Mouse (Mus musculus) lung, adult 2 months (tissue): ENCODE results near the gene Otud7a. TPM values are rescaled to one million over a fixed set of nuclear protein-coding genes. Genes with fewer than 3 reads are reported as not detected.

ENCODE experiments used
- DNase-seq: peaks from one replicate; pipeline ENCODE4 v3.0.0; 2022
- H3K4me1 ChIP-seq: fragments of 200-500 bp; 2 replicates; pipeline ENCODE4 v1.6.1; 2011; ENCODE audit warnings: low read length; ENCODE audit not compliant: control insufficient read depth, insufficient read depth
- H3K4me3 ChIP-seq: fragments of 200-500 bp; replicated peaks from 2 replicates; pipeline ENCODE3; 2011; ENCODE audit warnings: low read depth, mild to moderate bottlenecking, control low read depth, low read length; ENCODE audit errors: extremely low read depth
- CTCF ChIP-seq: fragments of 200-500 bp; IDR thresholded peaks from 2 replicates; pipeline ENCODE4 v1.5.1; 2011; ENCODE audit warnings: mild to moderate bottlenecking, low read length, control low read depth; ENCODE audit not compliant: insufficient read depth
- POLR2A ChIP-seq: fragments of 200-500 bp; IDR thresholded peaks from 2 replicates; pipeline ENCODE4 v1.6.1; 2011; ENCODE audit warnings: low read depth, mild to moderate bottlenecking, control low read depth, low read length, borderline replicate concordance; ENCODE audit errors: extremely low read depth
- WGBS: fragments of 180-500 bp; shearing (Covaris S2); methylation state at CpG from one replicate; pipeline ENCODE4 v1.1.7; 2018; 5-methylcytosine and 5-hydroxymethylcytosine counted together
- polyA plus RNA-seq: library from polyadenylated mRNA; depleted of rRNA; stranded (reverse); fragments of >200 nt; gene quantifications from 2 replicates; pipeline ENCODE4 v1.2.3, GENCODE M21; 2012

Gene Otud7a
- polyA plus RNA-seq, 1 experiment, result 0.12 TPM

- Histone ChIP-seq H3K4me3 (no peak overlapping the region), H3K4me1 (no peaks in the 10 kb centered on the region)
- no peak for DNase-seq
- TF ChIP-seq CTCF (no peak), POLR2A (no peak)
- 65% methylated on average over 1 of the region's 1 CpGs for WGBS
Measured at GRCm38 (mm10) chr7:63554457-63554856, 109.9 kb downstream of the Otud7a start.

- WGBS, result 55% methylated on average over 5 of the region's 5 CpGs
- no peak overlapping the region for H3K4me3 ChIP-seq
- no peak for DNase-seq
- TF ChIP-seq CTCF (no peak), POLR2A (no peak)
- H3K4me1 ChIP-seq, result no peaks in the 10 kb centered on the region
Measured at GRCm38 (mm10) chr7:63556324-63556723, 111.8 kb downstream of the Otud7a start.

GRCm38 (mm10) chr7:63558918-63559317, 114.4 kb downstream of the Otud7a start:
- WGBS, result 81% methylated on average over 3 of the region's 3 CpGs
- no peak for TF ChIP-seq POLR2A
- no peak for TF ChIP-seq CTCF

DNA sequence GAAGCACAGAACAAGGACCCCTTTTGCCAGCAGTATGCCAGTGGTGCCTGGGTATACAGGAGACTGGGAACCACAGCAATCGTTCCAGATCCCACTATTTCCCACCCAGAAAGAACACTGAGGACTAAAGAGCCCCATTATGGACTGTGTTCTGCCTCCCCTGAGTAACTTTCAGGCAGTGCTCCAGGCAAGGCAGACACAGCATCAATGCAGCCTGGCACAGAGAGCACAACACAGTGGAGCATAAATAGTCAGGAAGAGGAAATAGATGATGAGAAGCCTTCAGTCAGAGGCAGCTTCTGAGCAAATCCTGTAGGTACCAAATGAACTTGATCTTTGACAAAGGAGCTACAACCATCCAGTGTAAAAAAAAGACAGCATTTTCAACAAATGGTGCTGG, 115.1 kb downstream of the Otud7a start:
- WGBS, result 60% methylated on average over 1 of the region's 1 CpGs
- no peak for DNase-seq
- TF ChIP-seq CTCF (no peak), POLR2A (no peak)
- Histone ChIP-seq H3K4me3 (no peak overlapping the region), H3K4me1 (no peaks in the 10 kb centered on the region)

More at GRCm38 (mm10) chr7:63558918-63559317, 114.4 kb downstream of the Otud7a start:
- Histone ChIP-seq H3K4me1 (no peaks in the 10 kb centered on the region), H3K4me3 (no peak overlapping the region)
- no peak for DNase-seq

- TF ChIP-seq POLR2A (no peak), CTCF (no peak)
- 71% methylated on average over 2 of the region's 2 CpGs for WGBS
- DNase-seq, result no peak
- no peaks in the 10 kb centered on the region for H3K4me1 ChIP-seq
- H3K4me3 ChIP-seq, result no peak overlapping the region
Measured at GRCm38 (mm10) chr7:63583310-63583709, 138.8 kb downstream of the Otud7a start.

DNA sequence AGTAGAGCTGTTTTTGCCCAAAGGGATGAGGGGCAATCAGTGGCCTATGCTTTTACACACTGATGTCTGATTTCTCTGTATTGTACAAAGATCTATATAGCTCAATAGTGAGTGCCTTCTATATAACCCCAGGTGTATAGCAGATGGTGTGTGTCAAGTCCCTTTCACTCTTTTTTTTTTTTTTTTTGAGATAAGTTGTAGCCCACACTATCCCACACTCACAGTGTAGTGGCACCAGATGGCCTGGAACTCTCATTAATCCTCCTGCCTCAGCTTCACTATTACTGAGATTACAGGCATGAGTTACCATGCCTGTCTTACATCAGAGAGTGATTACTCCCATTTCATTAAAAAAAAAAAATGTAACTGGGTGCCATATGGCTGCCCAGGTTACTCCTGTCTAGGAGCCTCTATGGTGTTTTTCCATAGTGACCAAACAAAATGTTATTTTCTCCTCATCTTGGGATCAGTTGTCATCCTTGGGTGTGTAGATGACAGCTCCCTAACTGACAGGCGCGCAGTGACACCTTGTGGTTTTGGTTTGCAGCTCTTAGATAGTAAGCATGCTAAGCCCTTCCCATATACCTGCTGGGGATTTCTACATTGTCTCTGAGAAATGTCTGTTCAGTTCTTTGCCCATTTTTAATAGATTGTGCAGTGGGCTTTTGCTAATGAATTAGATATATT, 141.8 kb downstream of the Otud7a start:
- 51% methylated on average over 2 of the region's 2 CpGs for WGBS
- TF ChIP-seq CTCF, result no peak
- TF ChIP-seq POLR2A, result no peak
- no peak overlapping the region for H3K4me3 ChIP-seq
- H3K4me1 ChIP-seq, result no peaks in the 10 kb centered on the region
- no peak for DNase-seq

- no peak for TF ChIP-seq CTCF
- TF ChIP-seq POLR2A, result no peak
- 65% methylated on average over 2 of the region's 2 CpGs for whole genome bisulfite sequencing
- H3K4me1 ChIP-seq, result no peaks in the 10 kb centered on the region
- H3K4me3 ChIP-seq, result no peak overlapping the region
- no peak for DNase-seq
Measured at GRCm38 (mm10) chr7:63590305-63590704, 145.8 kb downstream of the Otud7a start.

DNA sequence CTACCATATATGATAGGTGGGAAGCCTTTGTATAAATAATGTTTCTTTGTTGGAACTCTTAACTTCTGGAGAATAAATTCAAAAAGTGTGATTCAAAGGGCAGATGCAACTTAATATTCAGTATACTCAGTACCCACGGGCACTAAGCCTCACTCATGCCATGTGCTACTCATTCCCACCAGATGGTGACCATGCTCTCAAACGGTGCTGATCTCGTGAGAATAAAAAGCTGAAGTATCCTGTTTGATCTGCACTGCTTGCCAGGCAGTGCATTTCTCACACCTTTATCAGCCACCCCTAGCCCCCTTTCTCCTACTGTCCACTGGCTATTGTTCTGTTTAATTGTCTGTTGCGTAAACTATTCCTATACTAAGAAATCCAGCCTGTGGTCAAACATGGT, 146.8 kb downstream of the Otud7a start:
- WGBS, result 62% methylated on average over 4 of the region's 4 CpGs
- no peak for TF ChIP-seq POLR2A
- TF ChIP-seq CTCF, result no peak
- no peak overlapping the region for H3K4me3 ChIP-seq
- DNase-seq, result no peak
- no peaks in the 10 kb centered on the region for H3K4me1 ChIP-seq

DNA sequence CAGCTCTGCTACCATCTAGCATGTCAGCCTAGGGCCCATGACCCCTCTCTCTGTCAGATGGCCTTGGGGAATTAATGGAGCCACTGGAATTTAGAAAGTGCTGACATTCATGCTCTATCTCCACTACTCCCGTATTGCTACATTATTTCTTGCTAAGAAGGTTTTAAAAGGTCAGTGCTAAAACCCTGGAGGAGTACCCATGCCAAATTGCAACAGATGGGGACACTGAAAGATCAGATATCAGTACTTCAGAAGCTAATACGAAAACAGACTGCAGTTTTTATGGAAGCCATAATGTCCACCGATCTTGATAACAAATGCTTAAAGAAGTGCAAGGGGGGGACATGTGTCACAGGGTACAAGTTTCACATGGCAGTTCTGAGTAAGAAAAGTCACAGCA, 147.5 kb downstream of the Otud7a start:
- H3K4me3 ChIP-seq, result no peak overlapping the region
- no peaks in the 10 kb centered on the region for H3K4me1 ChIP-seq
- DNase-seq, result no peak
- WGBS, result 54% methylated on average over 3 of the region's 3 CpGs
- TF ChIP-seq POLR2A (no peak), CTCF (no peak)

- no peak for DNase-seq
- Histone ChIP-seq H3K4me1 (no peaks in the 10 kb centered on the region), H3K4me3 (no peak overlapping the region)
- TF ChIP-seq POLR2A, result no peak
- TF ChIP-seq CTCF, result no peak
- whole genome bisulfite sequencing, result 81% methylated on average over 1 of the region's 1 CpGs
Measured at GRCm38 (mm10) chr7:63604827-63605226, 160.3 kb downstream of the Otud7a start.

DNA sequence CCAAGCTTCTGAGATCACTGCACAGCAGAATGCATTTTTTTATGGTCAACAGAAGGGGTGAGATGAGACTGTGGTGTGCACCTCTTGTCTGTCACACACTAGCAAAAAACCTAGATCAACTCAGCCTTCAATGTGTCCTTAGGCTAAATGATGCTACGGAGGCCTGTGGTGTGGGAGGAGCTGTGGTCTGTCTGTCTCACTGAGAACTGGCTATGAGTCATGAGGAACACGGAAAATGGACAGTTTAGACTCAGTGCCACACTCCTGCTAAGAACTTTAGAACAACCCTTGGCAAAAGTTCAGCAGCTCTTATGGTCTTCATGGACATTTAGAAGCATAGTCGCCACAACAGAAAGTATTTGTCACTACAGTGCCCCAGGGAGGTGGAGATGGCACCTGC, 172.5 kb downstream of the Otud7a start:
- Histone ChIP-seq H3K4me1 (no peaks in the 10 kb centered on the region), H3K4me3 (no peak overlapping the region)
- no peak for TF ChIP-seq POLR2A
- no peak for TF ChIP-seq CTCF
- no peak for DNase-seq
- 75% methylated on average over 3 of the region's 3 CpGs for WGBS

DNA sequence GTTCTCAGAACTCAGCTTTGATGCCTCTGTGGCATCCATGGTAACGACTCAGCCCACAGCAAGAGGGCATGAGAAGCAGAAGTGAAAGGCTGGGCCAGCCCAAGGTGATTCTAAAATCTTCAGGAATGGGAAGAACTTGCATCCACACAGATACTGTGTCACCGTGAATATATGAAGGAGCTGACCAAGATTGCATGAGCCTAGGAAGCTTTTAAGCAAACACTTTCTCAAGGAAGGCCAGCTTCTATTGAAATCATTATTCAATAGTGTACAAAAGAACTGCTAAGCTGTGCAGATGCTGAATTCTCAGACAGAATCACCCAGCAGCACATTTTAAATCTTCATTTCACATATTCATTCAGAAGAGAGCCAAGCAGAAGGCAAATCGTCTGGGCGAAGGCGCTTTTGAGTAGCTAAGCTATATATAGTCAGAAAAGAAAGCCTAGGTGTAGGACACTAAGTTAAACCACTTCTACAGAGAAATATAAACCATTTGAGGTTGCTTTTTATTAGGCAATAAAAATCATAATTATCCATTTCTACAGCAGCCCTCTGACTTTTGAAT, 176.3 kb downstream of the Otud7a start:
- DNase-seq, result no peak
- 84% methylated on average over 5 of the region's 5 CpGs for WGBS
- no peak overlapping the region for H3K4me3 ChIP-seq
- H3K4me1 ChIP-seq, result no peaks in the 10 kb centered on the region
- no peak for TF ChIP-seq POLR2A
- no peak for TF ChIP-seq CTCF
